Mouse (Mus musculus) CH12.LX (cell line): ENCODE results near the gene Cfap161. TPM values are rescaled to one million over a fixed set of nuclear protein-coding genes. Genes with fewer than 3 reads are reported as not detected.

Experiments
- DNase-seq: peaks from one replicate; pipeline ENCODE4 v3.0.0-alpha.2; 2013; ENCODE audit errors: extremely low read depth
- H3K27ac ChIP-seq: 2 replicates; pipeline ENCODE4 v1.5.1; 2012; ENCODE audit warnings: low read depth, mild to moderate bottlenecking, control low read depth, moderate library complexity; ENCODE audit not compliant: insufficient read depth
- H3K27me3 ChIP-seq: replicated peaks from 2 replicates; pipeline ENCODE3; 2012; ENCODE audit warnings: inconsistent platforms
- H3K36me3 ChIP-seq, 2 experiments: replicated peaks in 1 of 2; 2 replicates each; pipeline versions ENCODE3 to v1.6.1; 2012; ENCODE audit warnings: inconsistent platforms in 1 of 2, low read length in 1 of 2, mild to moderate bottlenecking in 1 of 2, mixed read lengths in 1 of 2, moderate library complexity in 1 of 2; ENCODE audit not compliant: control insufficient read depth in 1 of 2, insufficient read depth in 1 of 2
- H3K4me1 ChIP-seq, 2 experiments: 2 replicates each; pipeline ENCODE4 v1.6.1; 2012; ENCODE audit warnings: inconsistent platforms in 1 of 2, moderate library complexity in 1 of 2; ENCODE audit not compliant: insufficient read depth in 2 of 2, control insufficient read depth in 1 of 2
- H3K4me2 ChIP-seq: 2 replicates; pipeline ENCODE4 v1.6.1; 2012; ENCODE audit warnings: low read depth, mild to moderate bottlenecking, control low read depth; ENCODE audit not compliant: poor library complexity, insufficient read depth, severe bottlenecking
- H3K4me3 ChIP-seq, 3 experiments: fragments of 150-350 bp in 1 of 3; sonication (generic) in 1 of 3; replicated peaks in 1 of 3; 2 replicates each; pipeline versions ENCODE3 to v1.5.1; 2011 to 2012; ENCODE audit warnings: low read depth in 2 of 3, low read length in 2 of 3, mild to moderate bottlenecking in 2 of 3, moderate library complexity in 2 of 3, control low read depth in 1 of 3, improper control_type of control experiment in 1 of 3, inconsistent platforms in 1 of 3, mixed read lengths in 1 of 3; ENCODE audit not compliant: poor library complexity in 1 of 3
- H3K79me2 ChIP-seq: replicated peaks from 2 replicates; pipeline ENCODE4 v1.6.1; 2012; ENCODE audit warnings: mild to moderate bottlenecking, moderate library complexity; ENCODE audit not compliant: control insufficient read depth, poor library complexity, insufficient read depth, severe bottlenecking; ENCODE audit errors: extremely low read depth
- H3K9ac ChIP-seq: 2 replicates; pipeline ENCODE4 v1.6.1; 2012; ENCODE audit warnings: low read depth, mild to moderate bottlenecking, control low read depth, moderate library complexity; ENCODE audit not compliant: insufficient read depth
- H3K9me3 ChIP-seq: replicated peaks from 2 replicates; pipeline ENCODE3; 2012; ENCODE audit warnings: low read length, inconsistent platforms, mixed read lengths
- CHD1 ChIP-seq: IDR thresholded peaks from 2 replicates; pipeline ENCODE4 v1.6.1; 2012; ENCODE audit warnings: low read depth, low read length, improper control_type of control experiment, inconsistent platforms
- CHD2 ChIP-seq: IDR thresholded peaks from 2 replicates; pipeline ENCODE4 v1.6.1; 2011; ENCODE audit warnings: low read length, improper control_type of control experiment
- IRF4 ChIP-seq: IDR thresholded peaks from 2 replicates; pipeline ENCODE4 v1.6.1; 2014; ENCODE audit warnings: low read depth, mild to moderate bottlenecking, inconsistent platforms, low read length, improper control_type of control experiment
- KAT2A ChIP-seq: IDR thresholded peaks from 2 replicates; pipeline ENCODE4 v1.6.1; 2012; ENCODE audit warnings: low read length, improper control_type of control experiment, inconsistent platforms; ENCODE audit not compliant: insufficient replicate concordance
- MAZ ChIP-seq: IDR thresholded peaks from 2 replicates; pipeline ENCODE4 v1.6.1; 2012; ENCODE audit warnings: low read depth, mild to moderate bottlenecking, inconsistent platforms, low read length, improper control_type of control experiment, moderate library complexity
- MEF2A ChIP-seq: IDR thresholded peaks from 2 replicates; pipeline ENCODE4 v1.6.1; 2014; ENCODE audit warnings: low read depth, mild to moderate bottlenecking, inconsistent platforms, low read length, improper control_type of control experiment, borderline replicate concordance
- MXI1 ChIP-seq: IDR thresholded peaks from 2 replicates; pipeline ENCODE4 v1.6.1; 2011; ENCODE audit warnings: mild to moderate bottlenecking, low read depth, low read length, improper control_type of control experiment
- MYC ChIP-seq: IDR thresholded peaks from 2 replicates; pipeline ENCODE4 v1.6.1; 2011; ENCODE audit warnings: low read depth, mild to moderate bottlenecking, improper control_type of control experiment, low read length
- NRF1 ChIP-seq: IDR thresholded peaks from 2 replicates; pipeline ENCODE4 v1.6.1; 2014; ENCODE audit warnings: low read depth, mild to moderate bottlenecking, inconsistent platforms, low read length, improper control_type of control experiment, moderate library complexity
- PAX5 ChIP-seq: IDR thresholded peaks from 2 replicates; pipeline ENCODE4 v1.6.1; 2012; ENCODE audit warnings: low read length, inconsistent platforms, mixed read lengths
- POLR2A ChIP-seq: IDR thresholded peaks from 2 replicates; pipeline ENCODE4 v1.6.1; 2011; ENCODE audit warnings: low read depth, mild to moderate bottlenecking, improper control_type of control experiment, low read length
- POLR2AphosphoS2 ChIP-seq: IDR thresholded peaks from 2 replicates; pipeline ENCODE4 v1.6.1; 2011; ENCODE audit warnings: low read depth, low read length, improper control_type of control experiment
- SMC3 ChIP-seq: IDR thresholded peaks from 2 replicates; pipeline ENCODE4 v1.6.1; 2011; ENCODE audit warnings: low read depth, low read length, improper control_type of control experiment
- UBTF ChIP-seq: IDR thresholded peaks from 2 replicates; pipeline ENCODE4 v1.6.1; 2012; ENCODE audit warnings: low read depth, mild to moderate bottlenecking, inconsistent platforms, low read length, improper control_type of control experiment, moderate library complexity
- USF2 ChIP-seq: conservative IDR thresholded peaks from 2 replicates; pipeline ENCODE4 v1.6.1; 2011; ENCODE audit warnings: low read depth, low read length, improper control_type of control experiment
- ZC3H11A ChIP-seq: IDR thresholded peaks from 2 replicates; pipeline ENCODE4 v1.6.1; 2012; ENCODE audit warnings: low read depth, mild to moderate bottlenecking, inconsistent platforms, low read length, improper control_type of control experiment
- ZKSCAN1 ChIP-seq: IDR thresholded peaks from 2 replicates; pipeline ENCODE4 v1.6.1; 2012; ENCODE audit warnings: low read depth, inconsistent platforms, low read length, improper control_type of control experiment, borderline replicate concordance
- ZNF384 ChIP-seq: IDR thresholded peaks from 2 replicates; pipeline ENCODE4 v1.6.1; 2012; ENCODE audit warnings: low read depth, low read length, improper control_type of control experiment, inconsistent platforms
- dilution Hi-C: fragments of 300-500 bp; cut with MboI; formaldehyde crosslinking; loops from 2 replicates; pipeline ENCODE4 v1.14.3; 2020; ENCODE audit warnings: low sequenced_read_pairs; ENCODE audit not compliant: extremely low pct_unique_long_range_greater_than_20kb, extremely low pct_ligation_motif_present
- in situ Hi-C: fragments of 300-500 bp; cut with MboI; formaldehyde crosslinking; loops from 3 replicates; pipeline ENCODE4 v1.14.3; 2019; ENCODE audit warnings: low sequenced_read_pairs, low pct_ligation_motif_present, low pct_unique_long_range_greater_than_20kb, mixed read lengths
- polyA plus RNA-seq: library from polyadenylated mRNA; unstranded; fragments of >175 nt; gene quantifications from 2 replicates; pipeline ENCODE4 v1.2.1, GENCODE M21; 2012; ENCODE audit warnings: low read depth; ENCODE audit not compliant: insufficient read length
- total RNA-seq, 2 experiments: library from RNA; depleted of rRNA; stranded (reverse); fragments of 300-350 nt in 1 of 2; fragments of >200 nt in 1 of 2; gene quantifications; 2 replicates each; pipeline ENCODE4 v1.2.3; 2012 to 2014

Gene Cfap161
- total and polyA plus RNA-seq, 3 experiments, result 0.08 to 0.42 (median 0.17) TPM

DNA sequence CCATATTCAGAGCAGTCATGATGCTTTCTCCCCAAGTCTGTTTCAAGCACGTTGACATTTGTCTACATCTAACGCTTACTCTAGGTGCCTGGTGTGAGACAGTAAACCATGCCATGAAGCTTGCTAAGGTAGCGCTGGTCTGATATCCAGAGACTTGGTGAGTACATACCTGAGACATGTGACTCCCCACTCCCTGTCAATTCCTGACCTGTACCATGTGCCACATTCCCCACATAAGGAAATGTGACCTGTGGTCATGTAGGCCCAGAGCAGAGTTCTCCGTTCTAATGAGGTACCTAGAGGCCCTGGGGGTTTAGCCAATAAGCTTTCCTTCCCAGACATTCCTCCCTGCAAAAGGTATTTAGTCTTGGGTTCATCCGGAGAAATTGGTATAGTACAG lies 22.2 kb upstream of the Cfap161 start:
- Histone ChIP-seq H3K27ac (no peak overlapping the region), H3K4me2 (no peak overlapping the region), H3K4me3 (no peak overlapping the region)
- dilution Hi-C loops (no loop called here), in situ Hi-C loops (no loop called here)
- TF ChIP-seq ZNF384 (no peak), SMC3 (no peak), MYC (no peak), IRF4 (no peak), KAT2A (no peak), NRF1 (no peak), UBTF (no peak), PAX5 (no peak), MAZ (no peak), ZC3H11A (no peak), MEF2A (no peak), ZKSCAN1 (no peak), USF2 (no peak), POLR2AphosphoS2 (no peak)
- TF ChIP-seq, all 38 proteins: peak for 0
- Histone ChIP-seq H3K9me3 (no peaks in the 10 kb centered on the region), H3K79me2 (no peaks in the 10 kb centered on the region), H3K4me1 (peaks cover 4 to 24% of the 10 kb centered on the region in 2 experiments), H3K9ac (no peak overlapping the region), H3K27me3 (no peaks in the 10 kb centered on the region), H3K36me3 (no peaks in the 10 kb centered on the region)
- no peak for DNase-seq

DNA sequence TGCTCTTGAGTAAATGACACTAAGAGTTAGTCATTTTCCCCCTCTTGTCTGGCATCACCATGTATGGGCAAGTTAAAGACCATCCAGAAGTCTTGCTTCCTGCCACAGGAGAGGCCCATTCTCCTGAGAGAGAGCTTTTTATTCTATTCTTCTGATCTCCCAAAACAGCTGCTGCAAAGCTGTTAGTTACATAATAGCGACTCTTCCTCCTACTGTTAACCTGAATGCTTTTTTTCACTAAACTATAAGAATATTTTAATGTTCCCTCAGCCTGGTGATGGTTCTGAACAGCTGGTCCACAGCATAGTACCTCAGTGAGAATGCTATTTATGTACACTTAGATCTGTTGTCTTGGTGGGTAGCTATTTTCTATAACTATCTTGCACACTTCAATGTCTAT lies 21.0 kb upstream of the Cfap161 start:
- Histone ChIP-seq H3K4me3 (no peak overlapping the region), H3K4me2 (no peak overlapping the region), H3K9ac (no peak overlapping the region), H3K9me3 (no peaks in the 10 kb centered on the region), H3K79me2 (no peaks in the 10 kb centered on the region), H3K27me3 (no peaks in the 10 kb centered on the region), H3K27ac (no peak overlapping the region), H3K36me3 (no peaks in the 10 kb centered on the region), H3K4me1 (peaks cover 6 to 34% of the 10 kb centered on the region in 2 experiments)
- in situ Hi-C loops (no loop called here), dilution Hi-C loops (no loop called here)
- no peak for DNase-seq
- no peak for TF ChIP-seq MXI1
- TF ChIP-seq CHD1, result no peak
- no peak for TF ChIP-seq CHD2
- no peak for TF ChIP-seq POLR2A
- TF ChIP-seq MYC, result no peak
- no peak for TF ChIP-seq SMC3
- no peak for TF ChIP-seq IRF4
